Mouse (Mus musculus) ES-Bruce4 (cell line): ENCODE data around the gene Cul4a. TPM values are rescaled to one million over a fixed set of nuclear protein-coding genes. Genes with fewer than 3 reads are reported as not detected.

ENCODE experiments used
- H3K27ac ChIP-seq: 2 replicates; pipeline ENCODE4 v1.5.1; 2012; ENCODE audit warnings: low read length, inconsistent platforms; ENCODE audit not compliant: insufficient read depth
- H3K27me3 ChIP-seq: 2 replicates; pipeline ENCODE4 v1.6.1; 2012; ENCODE audit warnings: mild to moderate bottlenecking, low read length, inconsistent platforms; ENCODE audit not compliant: control insufficient read depth, poor library complexity, insufficient read depth, severe bottlenecking
- H3K36me3 ChIP-seq: 2 replicates; pipeline ENCODE4 v1.6.1; 2012; ENCODE audit warnings: inconsistent platforms, mild to moderate bottlenecking, low read length, moderate library complexity; ENCODE audit not compliant: control insufficient read depth, poor library complexity, insufficient read depth, severe bottlenecking
- H3K4me1 ChIP-seq: one replicate; pipeline ENCODE4 v1.8.1; 2011; ENCODE audit warnings: low read length; ENCODE audit not compliant: control insufficient read depth, insufficient read depth
- H3K4me3 ChIP-seq: 2 replicates; pipeline ENCODE4 v1.5.1; 2011; ENCODE audit warnings: low read depth, mild to moderate bottlenecking, low read length
- H3K9ac ChIP-seq: 2 replicates; pipeline ENCODE4 v1.6.1; 2012; ENCODE audit warnings: low read depth, mild to moderate bottlenecking, inconsistent platforms; ENCODE audit not compliant: poor library complexity, severe bottlenecking
- H3K9me3 ChIP-seq: replicated peaks from 2 replicates; pipeline ENCODE4 v1.6.1; 2012; ENCODE audit warnings: mild to moderate bottlenecking, low read length, inconsistent platforms; ENCODE audit not compliant: control insufficient read depth, poor library complexity, insufficient read depth, severe bottlenecking
- CTCF ChIP-seq: IDR thresholded peaks from one replicate; pipeline ENCODE4 v1.8.1; 2011; ENCODE audit warnings: low read depth, low read length
- EP300 ChIP-seq: IDR thresholded peaks from 2 replicates; pipeline ENCODE4 v1.6.1; 2011; ENCODE audit warnings: low read depth, low read length; ENCODE audit not compliant: insufficient read depth
- POLR2A ChIP-seq: IDR thresholded peaks from one replicate; pipeline ENCODE4 v1.8.1; 2011; ENCODE audit warnings: low read length; ENCODE audit not compliant: insufficient read depth
- polyA plus RNA-seq: library from polyadenylated mRNA; stranded (reverse); fragments of >200 nt; gene quantifications from 2 replicates; pipeline ENCODE4 v1.2.4, GENCODE M21; 2011; ENCODE audit warnings: low read depth; ENCODE audit not compliant: missing spikeins, insufficient read depth, insufficient read length

Cul4a gene
- polyA plus RNA-seq, 1 experiment = 83.3 TPM

DNA sequence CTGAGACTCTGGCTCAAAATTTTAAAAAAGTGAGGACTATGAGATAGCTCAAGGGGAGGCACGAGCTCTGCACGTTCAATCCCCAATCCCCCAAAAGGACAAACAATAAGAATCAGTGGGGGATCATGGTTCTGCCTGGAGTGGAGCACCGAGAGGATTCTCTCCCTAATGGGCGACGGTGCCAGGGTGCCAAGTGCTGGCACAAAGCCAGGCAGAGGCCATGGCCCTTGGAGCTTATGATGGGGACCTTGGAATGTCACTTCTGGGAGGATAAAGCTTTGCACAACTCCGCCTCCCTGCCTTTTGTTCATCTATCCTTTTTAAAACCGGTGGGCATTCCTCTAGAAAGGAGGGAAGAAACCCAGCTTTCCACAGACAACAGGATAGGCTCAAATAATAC, 82.2 kb downstream of the Cul4a start:
- no peak overlapping the region for H3K27ac ChIP-seq
- TF ChIP-seq CTCF = no peak
- no peak for TF ChIP-seq EP300
- no peak for TF ChIP-seq POLR2A
- H3K4me1 ChIP-seq = peaks cover 5% of the 10 kb centered on the region
- H3K9me3 ChIP-seq = no peaks in the 10 kb centered on the region
- no peaks in the 10 kb centered on the region for H3K27me3 ChIP-seq
- H3K9ac ChIP-seq = no peak overlapping the region
- no peak overlapping the region for H3K4me3 ChIP-seq
- peaks cover 53% of the 10 kb centered on the region for H3K36me3 ChIP-seq

DNA sequence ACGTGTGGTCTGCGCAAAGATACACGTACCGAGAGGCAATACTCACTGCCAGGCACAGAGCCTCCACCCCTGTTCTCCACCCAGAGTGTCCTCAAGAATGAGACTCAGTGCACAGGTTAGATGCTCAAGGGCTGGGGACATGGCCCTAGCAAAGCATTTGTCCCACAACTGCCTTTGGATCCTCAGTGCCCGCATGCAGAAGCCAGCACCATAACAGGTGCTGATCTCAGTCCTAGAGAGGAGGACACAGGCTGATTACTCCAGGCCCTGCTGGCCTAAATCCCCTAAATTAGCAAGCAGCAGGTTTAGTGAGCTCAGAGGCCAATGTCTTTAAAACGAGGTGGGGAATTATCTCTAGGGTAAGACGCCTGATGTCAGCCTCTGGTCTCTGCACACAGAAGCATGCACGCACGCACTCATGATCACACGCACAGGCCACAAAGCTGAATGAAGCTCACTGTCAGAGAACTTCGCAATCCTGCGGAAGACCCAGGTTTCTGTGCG, 82.7 kb downstream of the Cul4a start:
- H3K36me3 ChIP-seq = peaks cover 57% of the 10 kb centered on the region
- no peak overlapping the region for H3K27ac ChIP-seq
- no peaks in the 10 kb centered on the region for H3K9me3 ChIP-seq
- no peak overlapping the region for H3K4me3 ChIP-seq
- H3K9ac ChIP-seq = no peak overlapping the region
- no peaks in the 10 kb centered on the region for H3K27me3 ChIP-seq
- peaks cover 5% of the 10 kb centered on the region for H3K4me1 ChIP-seq
- TF ChIP-seq CTCF (no peak), EP300 (no peak), POLR2A (no peak)

DNA sequence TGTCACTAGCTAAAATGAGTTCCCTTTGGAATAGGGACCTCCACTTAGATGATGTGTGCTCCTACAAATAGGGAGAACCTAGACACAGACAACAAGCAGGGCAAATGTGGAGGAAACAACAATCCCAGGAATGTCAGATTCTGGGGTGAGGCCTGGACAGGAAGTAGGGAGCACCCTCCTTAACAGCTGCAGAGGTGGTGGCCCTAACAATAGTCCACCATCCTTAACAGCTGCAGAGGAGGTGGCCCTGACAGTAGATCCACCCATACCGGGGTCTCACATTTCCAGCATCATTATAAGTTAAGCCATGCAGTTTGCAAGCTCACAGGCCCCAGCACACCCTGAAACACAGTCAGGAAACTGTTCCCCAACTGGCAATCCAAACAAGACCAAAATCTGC, 83.4 kb downstream of the Cul4a start:
- Histone ChIP-seq H3K9me3 (no peaks in the 10 kb centered on the region), H3K27me3 (no peaks in the 10 kb centered on the region), H3K4me3 (no peak overlapping the region), H3K27ac (no peak overlapping the region), H3K9ac (no peak overlapping the region), H3K4me1 (peaks cover 5% of the 10 kb centered on the region), H3K36me3 (peaks cover 60% of the 10 kb centered on the region)
- no peak for TF ChIP-seq EP300
- no peak for TF ChIP-seq POLR2A

DNA sequence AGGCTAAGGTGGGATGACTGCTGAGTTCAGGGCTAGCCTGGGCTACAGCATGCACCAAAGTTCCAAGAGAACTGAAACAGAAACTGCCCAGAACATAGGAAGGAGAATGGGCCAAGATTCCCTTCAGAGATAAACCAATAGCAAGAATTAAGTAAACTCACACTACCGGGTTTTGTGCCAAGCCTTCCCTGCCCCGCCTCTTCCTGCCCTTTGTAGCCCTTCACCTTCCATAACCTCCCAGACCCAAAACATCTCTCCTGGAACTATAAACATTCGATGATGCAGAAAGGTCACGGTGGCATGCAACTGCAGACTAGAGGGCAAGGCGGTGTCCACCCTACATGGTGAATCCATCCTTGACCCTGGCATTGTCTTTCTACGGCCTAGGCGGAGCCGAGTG, 84.8 kb downstream of the Cul4a start:
- Histone ChIP-seq H3K27me3 (no peaks in the 10 kb centered on the region), H3K4me1 (peaks cover 5% of the 10 kb centered on the region), H3K9ac (no peak overlapping the region), H3K4me3 (no peak overlapping the region; the same call in 1 of the 2 replicates), H3K36me3 (peaks cover 50% of the 10 kb centered on the region), H3K27ac (no peak overlapping the region), H3K9me3 (no peaks in the 10 kb centered on the region)
- TF ChIP-seq EP300 = no peak
- TF ChIP-seq POLR2A = no peak
- TF ChIP-seq CTCF = no peak

DNA sequence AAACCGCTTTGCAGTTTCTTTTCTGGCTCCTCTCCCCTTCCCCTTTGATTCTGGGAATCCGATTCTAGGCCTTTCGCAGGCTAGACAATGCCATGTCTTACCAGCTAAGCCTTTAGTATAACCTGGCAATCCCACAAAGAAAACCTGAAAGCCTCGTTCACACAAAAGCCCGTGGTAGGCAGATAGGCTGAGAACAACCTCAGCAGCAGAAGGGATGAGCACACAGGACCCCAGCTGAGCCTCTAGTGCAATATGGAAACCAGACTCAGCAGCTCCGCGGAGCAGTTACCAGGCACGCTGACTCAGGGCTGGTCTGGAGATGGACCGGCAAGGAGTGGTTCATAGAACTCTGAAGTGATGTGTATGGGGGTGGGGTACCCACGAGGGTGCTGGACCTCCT, 89.4 kb downstream of the Cul4a start:
- TF ChIP-seq CTCF (no peak), POLR2A (no peak), EP300 (no peak)
- Histone ChIP-seq H3K4me3 (peak overlapping the region; percentile 19), H3K4me1 (peaks cover 7% of the 10 kb centered on the region), H3K9me3 (no peaks in the 10 kb centered on the region), H3K9ac (peak overlapping the region; percentile 37), H3K27ac (peak overlapping the region; percentile 73), H3K36me3 (peaks cover 44% of the 10 kb centered on the region), H3K27me3 (no peaks in the 10 kb centered on the region)

DNA sequence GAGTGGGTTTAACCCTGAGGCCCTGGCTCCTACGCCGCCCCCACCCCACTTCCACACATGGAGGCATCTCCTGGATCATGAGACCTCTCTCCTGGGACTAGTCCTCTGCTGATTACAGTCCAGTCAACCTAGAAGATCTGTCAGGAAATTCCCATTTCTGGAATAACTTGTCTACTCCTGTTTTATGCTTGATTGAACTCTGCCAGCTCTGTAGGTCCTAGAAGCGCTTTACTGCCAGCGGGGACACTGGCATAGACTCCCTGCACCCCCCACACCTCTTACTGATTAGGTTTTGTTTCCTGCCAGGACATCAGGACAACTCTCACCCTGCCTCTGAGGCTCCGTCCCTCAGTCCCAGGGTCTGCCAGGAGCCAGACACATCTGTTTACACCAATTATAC, 92.1 kb downstream of the Cul4a start:
- H3K4me1 ChIP-seq = peaks cover 2% of the 10 kb centered on the region
- TF ChIP-seq POLR2A (no peak), CTCF (no peak), EP300 (no peak)
- no peak overlapping the region for H3K27ac ChIP-seq
- H3K9ac ChIP-seq = no peak overlapping the region
- no peaks in the 10 kb centered on the region for H3K27me3 ChIP-seq
- H3K9me3 ChIP-seq = no peaks in the 10 kb centered on the region
- peaks cover 28% of the 10 kb centered on the region for H3K36me3 ChIP-seq
- H3K4me3 ChIP-seq = no peak overlapping the region

Other genes with a start within 250 kb of the Cul4a start
- gene Mcf2l, start 231.8 kb upstream of the Cul4a start, polyA plus RNA-seq = 15.5 and 18.3 TPM in 2 replicates
- not detected in 2 replicates for gene F7, start 79.6 kb upstream of the Cul4a start, polyA plus RNA-seq
- gene F10, start 68.3 kb upstream of the Cul4a start, polyA plus RNA-seq = 0.24 TPM in 1 of 2 replicates, not detected in the other
- gene Proz, start 44.7 kb upstream of the Cul4a start, polyA plus RNA-seq = not detected in 2 replicates
- 44.1 and 44.8 TPM in 2 replicates for gene Pcid2, start 162 bp upstream of the Cul4a start, polyA plus RNA-seq
- 231 and 247 TPM in 2 replicates for gene Lamp1, start 53.5 kb downstream of the Cul4a start, polyA plus RNA-seq
- 29.0 and 35.2 TPM in 2 replicates for gene Grtp1, start 95.0 kb downstream of the Cul4a start, polyA plus RNA-seq
- gene Adprhl1, start 148.5 kb downstream of the Cul4a start, polyA plus RNA-seq = not detected in 2 replicates
- gene Dcun1d2, start 182.5 kb downstream of the Cul4a start, polyA plus RNA-seq = 14.4 and 15.3 TPM in 2 replicates
- gene Tmco3, start 182.6 kb downstream of the Cul4a start, polyA plus RNA-seq = 12.7 and 15.1 TPM in 2 replicates
- gene Tfdp1, start 233.1 kb downstream of the Cul4a start, polyA plus RNA-seq = 172 and 175 TPM in 2 replicates